Mouse (Mus musculus) neural tube, embryonic 11.5 days (tissue): ENCODE measurements around the gene Tex48. TPM values are rescaled to one million over a fixed set of nuclear protein-coding genes. Genes with fewer than 3 reads are reported as not detected.

Experiments
- ATAC-seq: fragments of 200-750 bp; cut with Nextera tagmentation; 2 replicates; pipeline ENCODE4 v1.8.0; 2017; ENCODE audit warnings: moderate number of reproducible peaks, mild to moderate bottlenecking, moderate TSS enrichment, moderate library complexity; ENCODE audit not compliant: insufficient read depth, low FRiP score, low TSS enrichment
- DNase-seq: peaks from one replicate; pipeline ENCODE4 v3.0.0-alpha.2; 2015; ENCODE audit warnings: low spot score
- H3K27ac ChIP-seq: fragments of 300-500 bp; sonication (generic); 2 replicates; pipeline ENCODE4 v1.5.1; 2014; ENCODE audit warnings: low read depth, mild to moderate bottlenecking, low read length
- H3K27me3 ChIP-seq: fragments of 300-500 bp; sonication (generic); 2 replicates; pipeline ENCODE4 v1.6.1; 2014; ENCODE audit warnings: mild to moderate bottlenecking, low read length, mixed read lengths; ENCODE audit not compliant: control insufficient read depth, insufficient read depth
- H3K36me3 ChIP-seq: fragments of 300-500 bp; sonication (generic); 2 replicates; pipeline ENCODE4 v1.6.1; 2014; ENCODE audit warnings: mild to moderate bottlenecking, low read length, moderate library complexity, mixed read lengths; ENCODE audit not compliant: control insufficient read depth, insufficient read depth
- H3K4me1 ChIP-seq: fragments of 300-500 bp; sonication (generic); 2 replicates; pipeline ENCODE4 v1.6.1; 2014; ENCODE audit warnings: low read length, mixed read lengths; ENCODE audit not compliant: control insufficient read depth, insufficient read depth
- H3K4me2 ChIP-seq: fragments of 300-500 bp; sonication (generic); 2 replicates; pipeline ENCODE4 v1.6.1; 2014; ENCODE audit warnings: low read depth, mild to moderate bottlenecking, moderate library complexity
- H3K4me3 ChIP-seq: fragments of 300-500 bp; sonication (generic); 2 replicates; pipeline ENCODE4 v1.5.1; 2014; ENCODE audit warnings: low read depth, low read length
- H3K9ac ChIP-seq: fragments of 300-500 bp; sonication (generic); 2 replicates; pipeline ENCODE4 v1.6.1; 2014; ENCODE audit warnings: mild to moderate bottlenecking, low read length
- H3K9me3 ChIP-seq: fragments of 300-500 bp; sonication (generic); 2 replicates; pipeline ENCODE4 v1.6.1; 2016; ENCODE audit warnings: low read length; ENCODE audit not compliant: control insufficient read depth
- WGBS: fragments of 180-500 bp; shearing (Covaris S2); extraction: QIAGEN DNeasy Blood & Tissue Kit; methylation state at CpG from one replicate; pipeline ENCODE4 v1.1.7; 2014; 5-methylcytosine and 5-hydroxymethylcytosine counted together
- polyA plus RNA-seq: library from polyadenylated mRNA; unstranded; fragments of >200 nt; fragmentation: Nextera tagmentation; extraction: Ambion mirVana; gene quantifications from 2 replicates; pipeline ENCODE4 v1.2.1, GENCODE M21; 2014

The Tex48 gene
- polyA plus RNA-seq, 1 experiment from 2014 or later: not detected

- H3K4me2 ChIP-seq: no peak overlapping the region
- H3K4me3 ChIP-seq: no peak overlapping the region
- no peaks in the 10 kb centered on the region for H3K9me3 ChIP-seq
- no peaks in the 10 kb centered on the region for H3K4me1 ChIP-seq
- H3K9ac ChIP-seq: no peak overlapping the region
- no peaks in the 10 kb centered on the region for H3K36me3 ChIP-seq
- no peaks in the 10 kb centered on the region for H3K27me3 ChIP-seq
- no peak overlapping the region for H3K27ac ChIP-seq
- ATAC-seq (no peak), DNase-seq (no peak)
These were observed 21.9 kb upstream of the Tex48 start for GRCm38 (mm10) chr4:63643956-63644726.

GRCm38 (mm10) chr4:63639842-63640241, 17.6 kb upstream of the Tex48 start:
- H3K4me3 ChIP-seq: no peak overlapping the region
- no peak overlapping the region for H3K27ac ChIP-seq
- no peak overlapping the region for H3K9ac ChIP-seq
- no peaks in the 10 kb centered on the region for H3K27me3 ChIP-seq
- DNase-seq (no peak), ATAC-seq (no peak)
- H3K4me2 ChIP-seq: no peak overlapping the region
- H3K4me1 ChIP-seq: no peaks in the 10 kb centered on the region
- 92% methylated on average over 2 of the region's 2 CpGs for WGBS
- no peaks in the 10 kb centered on the region for H3K9me3 ChIP-seq
- H3K36me3 ChIP-seq: no peaks in the 10 kb centered on the region

- 45% methylated on average over 1 of the region's 1 CpGs for WGBS
These were observed 16.4 kb upstream of the Tex48 start for GRCm38 (mm10) chr4:63638603-63639002.

GRCm38 (mm10) chr4:63633181-63633580, 11.0 kb upstream of the Tex48 start:
- WGBS: 88% methylated on average over 2 of the region's 2 CpGs
- ATAC-seq (no peak), DNase-seq (no peak)
- no peak overlapping the region for H3K27ac ChIP-seq
- H3K9ac ChIP-seq: no peak overlapping the region
- no peaks in the 10 kb centered on the region for H3K27me3 ChIP-seq
- no peaks in the 10 kb centered on the region for H3K9me3 ChIP-seq
- no peak overlapping the region for H3K4me2 ChIP-seq
- no peaks in the 10 kb centered on the region for H3K36me3 ChIP-seq
- H3K4me1 ChIP-seq: no peaks in the 10 kb centered on the region
- H3K4me3 ChIP-seq: no peak overlapping the region

More at GRCm38 (mm10) chr4:63638603-63639002, 16.4 kb upstream of the Tex48 start:
- Histone ChIP-seq H3K27ac (no peak overlapping the region), H3K9ac (no peak overlapping the region), H3K27me3 (no peaks in the 10 kb centered on the region), H3K4me1 (no peaks in the 10 kb centered on the region), H3K9me3 (no peaks in the 10 kb centered on the region), H3K4me2 (no peak overlapping the region), H3K36me3 (no peaks in the 10 kb centered on the region), H3K4me3 (no peak overlapping the region)
- ATAC-seq: no peak
- no peak for DNase-seq

GRCm38 (mm10) chr4:63627111-63627510, 4.9 kb upstream of the Tex48 start:
- Histone ChIP-seq H3K4me3 (no peak overlapping the region), H3K4me1 (no peaks in the 10 kb centered on the region), H3K27me3 (no peaks in the 10 kb centered on the region), H3K9me3 (no peaks in the 10 kb centered on the region), H3K27ac (no peak overlapping the region), H3K9ac (no peak overlapping the region), H3K4me2 (no peak overlapping the region), H3K36me3 (no peaks in the 10 kb centered on the region)
- ATAC-seq: no peak
- WGBS: 91% methylated on average over 8 of the region's 8 CpGs
- DNase-seq: no peak

GRCm38 (mm10) chr4:63625563-63626080, 3.4 kb upstream of the Tex48 start:
- H3K9ac ChIP-seq: no peak overlapping the region
- 67% methylated on average over 3 of the region's 3 CpGs for WGBS
- no peaks in the 10 kb centered on the region for H3K4me1 ChIP-seq
- no peak overlapping the region for H3K4me3 ChIP-seq
- H3K27me3 ChIP-seq: no peaks in the 10 kb centered on the region
- H3K36me3 ChIP-seq: no peaks in the 10 kb centered on the region
- H3K9me3 ChIP-seq: no peaks in the 10 kb centered on the region
- H3K27ac ChIP-seq: no peak overlapping the region
- ATAC-seq: no peak
- H3K4me2 ChIP-seq: no peak overlapping the region
- no peak for DNase-seq

- 80% methylated on average over 2 of the region's 2 CpGs for WGBS
These were observed 367 bp downstream of the Tex48 start for GRCm38 (mm10) chr4:63621861-63622260.

GRCm38 (mm10) chr4:63608391-63608790, 13.8 kb downstream of the Tex48 start:
- Histone ChIP-seq H3K9me3 (no peaks in the 10 kb centered on the region), H3K27me3 (no peaks in the 10 kb centered on the region), H3K9ac (no peak overlapping the region), H3K4me2 (no peak overlapping the region), H3K27ac (no peak overlapping the region), H3K4me3 (no peak overlapping the region), H3K36me3 (no peaks in the 10 kb centered on the region), H3K4me1 (no peaks in the 10 kb centered on the region)
- DNase-seq: no peak
- ATAC-seq: no peak
- WGBS: 80% methylated on average over 7 of the region's 7 CpGs

More at GRCm38 (mm10) chr4:63621861-63622260, 367 bp downstream of the Tex48 start:
- H3K4me3 ChIP-seq: no peak overlapping the region
- no peaks in the 10 kb centered on the region for H3K27me3 ChIP-seq
- ATAC-seq (no peak), DNase-seq (no peak)
- H3K4me1 ChIP-seq: no peaks in the 10 kb centered on the region
- no peaks in the 10 kb centered on the region for H3K36me3 ChIP-seq
- no peaks in the 10 kb centered on the region for H3K9me3 ChIP-seq
- H3K27ac ChIP-seq: no peak overlapping the region
- H3K9ac ChIP-seq: no peak overlapping the region
- H3K4me2 ChIP-seq: no peak overlapping the region

- DNase-seq: no peak
- no peak for ATAC-seq
- 82% methylated on average over 1 of the region's 1 CpGs for WGBS
These were observed 16.3 kb downstream of the Tex48 start for GRCm38 (mm10) chr4:63605968-63606367.

More at GRCm38 (mm10) chr4:63605968-63606367, 16.3 kb downstream of the Tex48 start:
- Histone ChIP-seq H3K36me3 (no peaks in the 10 kb centered on the region), H3K4me2 (no peak overlapping the region), H3K9ac (no peak overlapping the region), H3K4me3 (no peak overlapping the region), H3K4me1 (no peaks in the 10 kb centered on the region), H3K27me3 (no peaks in the 10 kb centered on the region), H3K9me3 (no peaks in the 10 kb centered on the region), H3K27ac (no peak overlapping the region)
